15 mouse cellular contexts compared by ENCODE assay signal in genomic region chr16:41839751-41840404, GRCm38 (mm10).
DNase-seq lines count a peak whose midpoint lies in the region; ATAC-seq and TF ChIP-seq lines count a peak whose summit lies in the region.
"Had no signal": no experiment of that assay in that cellular context is flagged by ENCODE, and none has a peak within 500 bp of the region (broad histone marks: within the 10 kb centered on the region; RNA-seq: fewer than 3 reads in every experiment).

No protein-coding gene starts in this region.

- TF ChIP-seq CTCF in forebrain, postnatal 0 days (IDR thresholded peaks at IDR 0.05; ENCODE audit: low read depth), result no peak
- TF ChIP-seq CTCF in kidney, postnatal 0 days (IDR thresholded peaks at IDR 0.05; ENCODE audit: low read depth), result no peak

- no peaks in the 10 kb centered on the region for H3K36me3 ChIP-seq in forebrain, postnatal 0 days (ENCODE audit: insufficient read depth)
- no peaks in the 10 kb centered on the region for H3K36me3 ChIP-seq in forebrain, embryonic 11.5 days (ENCODE audit: control insufficient read depth, insufficient read depth, low read length)
- H3K36me3 ChIP-seq in kidney, postnatal 0 days (ENCODE audit: insufficient read depth, low read length), result no peaks in the 10 kb centered on the region
- H3K36me3 ChIP-seq in neural tube, embryonic 14.5 days (ENCODE audit: control insufficient read depth, insufficient read depth, low read length), result no peaks in the 10 kb centered on the region
- H3K36me3 ChIP-seq: heart, embryonic 15.5 days; midbrain, embryonic 15.5 days had no signal

- DNase-seq in forebrain, postnatal 0 days, result peak; percentile 16
- DNase-seq in forebrain, embryonic 11.5 days (ENCODE audit: low spot score), result no peak
- DNase-seq in kidney, postnatal 0 days (ENCODE audit: low spot score), result peak; percentile 61
- no peak for DNase-seq in kidney, postnatal 36 days
- DNase-seq in ovary, postnatal 14 days (ENCODE audit: low spot score), result peak; percentile 3
- DNase-seq in ovary, postnatal 10 days (ENCODE audit: low spot score), result no peak
- no peak for DNase-seq in right cerebral cortex, adult 2 months (ENCODE audit: low spot score in 2 of 2)
- DNase-seq: adrenal gland, postnatal 25 days; gastrocnemius, postnatal 36 days; liver, postnatal 0 days; right cerebral cortex, postnatal 25 days had no signal

- H3K27ac ChIP-seq in forebrain, postnatal 0 days (ENCODE audit: low read depth, low read length), result no peak overlapping the region
- H3K27ac ChIP-seq in forebrain, embryonic 11.5 days (ENCODE audit: low read depth, low read length), result no peak overlapping the region
- H3K27ac ChIP-seq in kidney, postnatal 0 days, result no peak overlapping the region
- no peak overlapping the region for H3K27ac ChIP-seq in neural tube, embryonic 14.5 days (ENCODE audit: low read depth, low read length)
- H3K27ac ChIP-seq: heart, embryonic 15.5 days; macrophage; midbrain, embryonic 15.5 days had no signal

- H3K4me3 ChIP-seq in forebrain, postnatal 0 days (ENCODE audit: low read depth, low read length), result no peak overlapping the region
- no peak overlapping the region for H3K4me3 ChIP-seq in forebrain, embryonic 11.5 days (ENCODE audit: low read depth, low read length)
- H3K4me3 ChIP-seq in kidney, postnatal 0 days (replicated peaks; ENCODE audit: low read depth, low read length), result no peak overlapping the region
- H3K4me3 ChIP-seq in neural tube, embryonic 14.5 days (ENCODE audit: low read depth, low read length), result no peak overlapping the region
- H3K4me3 ChIP-seq: heart, embryonic 15.5 days; midbrain, embryonic 15.5 days had no signal

- no peaks in the 10 kb centered on the region for H3K27me3 ChIP-seq in forebrain, postnatal 0 days (ENCODE audit: insufficient read depth, low read length)
- H3K27me3 ChIP-seq in forebrain, embryonic 11.5 days (ENCODE audit: control insufficient read depth, insufficient read depth, low read length), result no peaks in the 10 kb centered on the region
- no peaks in the 10 kb centered on the region for H3K27me3 ChIP-seq in kidney, postnatal 0 days (ENCODE audit: insufficient read depth, low read length)
- H3K27me3 ChIP-seq in neural tube, embryonic 14.5 days (ENCODE audit: control insufficient read depth, insufficient read depth, low read length), result no peaks in the 10 kb centered on the region
- H3K27me3 ChIP-seq: heart, embryonic 15.5 days; midbrain, embryonic 15.5 days had no signal

- no peaks in the 10 kb centered on the region for H3K9me3 ChIP-seq in forebrain, postnatal 0 days (ENCODE audit: low read length)
- H3K9me3 ChIP-seq in forebrain, embryonic 11.5 days (ENCODE audit: control insufficient read depth, low read length), result no peaks in the 10 kb centered on the region
- H3K9me3 ChIP-seq in kidney, postnatal 0 days (replicated peaks; ENCODE audit: low read length), result no peaks in the 10 kb centered on the region
- no peaks in the 10 kb centered on the region for H3K9me3 ChIP-seq in neural tube, embryonic 14.5 days (ENCODE audit: control insufficient read depth, low read length)
- H3K9me3 ChIP-seq: heart, embryonic 15.5 days; midbrain, embryonic 15.5 days had no signal

- H3K4me1 ChIP-seq in forebrain, postnatal 0 days (ENCODE audit: insufficient read depth), result no peaks in the 10 kb centered on the region
- H3K4me1 ChIP-seq in forebrain, embryonic 11.5 days (replicated peaks; ENCODE audit: control insufficient read depth, insufficient read depth, low read length), result no peaks in the 10 kb centered on the region
- no peaks in the 10 kb centered on the region for H3K4me1 ChIP-seq in kidney, postnatal 0 days (replicated peaks; ENCODE audit: insufficient read depth, low read length)
- no peaks in the 10 kb centered on the region for H3K4me1 ChIP-seq in neural tube, embryonic 14.5 days (ENCODE audit: control insufficient read depth, insufficient read depth, low read length)
- H3K4me1 ChIP-seq: heart, embryonic 15.5 days; midbrain, embryonic 15.5 days had no signal

- WGBS in forebrain, postnatal 0 days, result 67% methylated on average over 2 of the region's 2 CpGs
- WGBS in forebrain, embryonic 11.5 days, result 95% methylated on average over 2 of the region's 2 CpGs
- 65% methylated on average over 2 of the region's 2 CpGs for WGBS in kidney, postnatal 0 days
- WGBS in neural tube, embryonic 14.5 days, result 38% methylated on average over 2 of the region's 2 CpGs

- no peak overlapping the region for H3K4me2 ChIP-seq in forebrain, postnatal 0 days (ENCODE audit: low read depth)
- no peak overlapping the region for H3K4me2 ChIP-seq in forebrain, embryonic 11.5 days (ENCODE audit: low read depth, low read length, severe bottlenecking)
- no peak overlapping the region for H3K4me2 ChIP-seq in kidney, postnatal 0 days (ENCODE audit: low read length)
- H3K4me2 ChIP-seq in neural tube, embryonic 14.5 days (ENCODE audit: low read depth, low read length), result no peak overlapping the region
- H3K4me2 ChIP-seq: heart, embryonic 15.5 days; midbrain, embryonic 15.5 days had no signal

- ATAC-seq in forebrain, postnatal 0 days, result no peak
- no peak for ATAC-seq in forebrain, embryonic 11.5 days (replicated peaks; ENCODE audit: low FRiP score)
- no peak for ATAC-seq in kidney, postnatal 0 days (replicated peaks; ENCODE audit: low FRiP score, low read depth)
- ATAC-seq in neural tube, embryonic 14.5 days (ENCODE audit: low read depth), result peak; percentile 80; the same call in 1 of the 2 replicates
- ATAC-seq: liver, postnatal 0 days; midbrain, embryonic 15.5 days had no signal

- no peak overlapping the region for H3K9ac ChIP-seq in forebrain, postnatal 0 days
- H3K9ac ChIP-seq in forebrain, embryonic 11.5 days (ENCODE audit: low read length), result no peak overlapping the region
- H3K9ac ChIP-seq in kidney, postnatal 0 days (ENCODE audit: low read depth, low read length), result no peak overlapping the region
- no peak overlapping the region for H3K9ac ChIP-seq in neural tube, embryonic 14.5 days (replicated peaks; ENCODE audit: low read depth, low read length)
- H3K9ac ChIP-seq: heart, embryonic 15.5 days; liver, postnatal 0 days; midbrain, embryonic 15.5 days had no signal

Comparison
In these comparisons a context has a peak if more than half of its experiments do, and no peak if none do; other contexts are left out.
1. DNase-seq: peak in forebrain, postnatal 0 days (single experiment), kidney, postnatal 0 days (single experiment) and ovary, postnatal 14 days (single experiment); none in forebrain, embryonic 11.5 days (single experiment), kidney, postnatal 36 days (0 of 2), ovary, postnatal 10 days (single experiment) and right cerebral cortex, adult 2 months (0 of 2).